Mouse (Mus musculus): ENCODE measurements around the gene Tmem245. TPM values are rescaled to one million over a fixed set of nuclear protein-coding genes. Genes with fewer than 3 reads are reported as not detected.
A peak's percentile ranks its signal among the peaks of the same experiment; 100 is the strongest.

Tmem245 gene
- polyA plus RNA-seq, 1 experiment from 2014 or later: 8.7 TPM

DNA sequence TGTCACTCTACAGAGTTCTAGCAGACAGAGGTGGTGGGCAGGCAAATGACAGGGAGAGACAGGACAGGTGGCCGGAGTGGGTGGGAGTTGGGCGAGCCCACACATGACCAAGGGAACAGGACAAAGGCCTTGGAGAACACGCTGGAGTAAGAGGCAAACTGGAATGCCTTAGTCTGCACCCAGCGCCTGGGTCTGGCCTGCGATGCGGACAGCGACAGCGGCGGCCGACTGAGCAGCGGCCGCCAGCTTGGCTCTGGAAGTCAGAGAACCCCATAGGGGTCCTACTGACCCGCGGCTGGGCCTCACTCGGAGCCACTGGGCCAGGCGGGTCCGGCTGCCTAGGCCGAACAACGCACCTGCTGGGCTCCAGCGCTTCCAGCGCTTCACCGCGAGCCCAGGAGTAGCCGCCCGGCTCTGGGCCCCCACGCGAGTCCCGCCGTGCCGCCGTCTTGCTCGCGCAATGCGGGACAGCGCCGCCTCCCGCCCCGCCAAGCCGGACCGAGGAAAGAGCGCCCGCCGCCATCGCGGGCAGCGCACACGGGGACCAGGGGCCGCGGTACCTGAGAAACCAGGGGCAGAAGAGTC lies 82.7 kb downstream of the Tmem245 start:
- Histone ChIP-seq H3K4me1 (peaks cover 17% of the 10 kb centered on the region), H3K4me3 (replicated peaks) (peak overlapping the region; percentile 80), H3K4me2 (replicated peaks) (peak overlapping the region; percentile 97), H3K27ac (replicated peaks) (peak overlapping the region; percentile 90), H3K9ac (peak overlapping the region; percentile 74), H3K27me3 (no peaks in the 10 kb centered on the region), H3K9me3 (replicated peaks) (no peaks in the 10 kb centered on the region), H3K36me3 (no peaks in the 10 kb centered on the region)
- WGBS: under 1% methylated on average over 49 of the region's 49 CpGs
- peak; percentile 75 for ATAC-seq (ENCODE audit: insufficient number of reproducible peaks, low FRiP score, low TSS enrichment, low read depth)

DNA sequence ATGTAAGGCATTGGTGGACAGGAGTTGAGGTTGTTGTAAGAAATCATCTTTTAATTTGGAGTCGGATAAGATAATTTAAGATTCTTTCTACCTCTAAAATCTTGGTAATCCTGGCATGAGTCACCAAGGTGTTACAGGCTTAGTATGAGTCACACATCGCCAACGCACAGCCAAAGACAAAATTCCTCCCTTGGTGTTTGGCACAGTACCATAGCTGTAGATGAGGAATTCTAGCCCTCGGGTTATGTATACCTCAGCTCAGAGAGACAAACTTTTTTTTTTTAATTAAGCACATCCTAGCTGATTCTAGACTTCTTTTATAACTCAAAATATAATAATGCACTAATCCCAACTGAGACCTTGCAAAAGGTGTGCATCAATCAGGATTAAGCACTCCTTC lies 83.2 kb downstream of the Tmem245 start:
- no peaks in the 10 kb centered on the region for H3K36me3 ChIP-seq
- WGBS: 29% methylated on average over 4 of the region's 4 CpGs
- no peak overlapping the region for H3K27ac ChIP-seq (replicated peaks)
- H3K4me3 ChIP-seq (replicated peaks): peak overlapping the region; percentile 80
- H3K4me2 ChIP-seq (replicated peaks): peak overlapping the region; percentile 97
- ATAC-seq (ENCODE audit: insufficient number of reproducible peaks, low FRiP score, low TSS enrichment, low read depth): no peak
- peak overlapping the region; percentile 74 for H3K9ac ChIP-seq
- H3K9me3 ChIP-seq (replicated peaks): no peaks in the 10 kb centered on the region
- H3K4me1 ChIP-seq: peaks cover 17% of the 10 kb centered on the region
- H3K27me3 ChIP-seq: no peaks in the 10 kb centered on the region

DNA sequence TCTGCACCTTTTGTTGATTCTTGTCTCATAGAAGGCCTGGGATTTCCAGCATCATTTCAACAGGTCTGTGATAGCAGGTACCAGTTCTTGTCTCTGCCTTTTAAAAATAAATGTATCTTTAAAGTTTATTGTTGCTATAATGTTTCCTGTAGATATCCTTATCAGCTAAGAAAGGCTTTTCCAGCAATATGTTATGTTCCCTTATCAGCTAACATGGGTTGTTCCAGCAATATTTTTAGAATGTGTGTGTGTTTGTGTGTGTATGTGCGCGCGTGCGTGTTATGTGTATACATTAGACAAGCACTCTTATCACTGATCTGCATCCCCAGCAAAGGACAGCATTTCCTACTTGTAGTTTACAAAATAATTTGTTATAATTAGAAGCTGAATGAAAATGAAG lies 85.7 kb downstream of the Tmem245 start:
- no peak overlapping the region for H3K4me2 ChIP-seq (replicated peaks)
- no peaks in the 10 kb centered on the region for H3K27me3 ChIP-seq
- ATAC-seq (ENCODE audit: insufficient number of reproducible peaks, low FRiP score, low TSS enrichment, low read depth): no peak
- no peak overlapping the region for H3K9ac ChIP-seq
- no peak overlapping the region for H3K4me3 ChIP-seq (replicated peaks)
- H3K36me3 ChIP-seq: no peaks in the 10 kb centered on the region
- H3K9me3 ChIP-seq (replicated peaks): no peaks in the 10 kb centered on the region
- WGBS: over 99% methylated on average over 4 of the region's 4 CpGs
- no peak overlapping the region for H3K27ac ChIP-seq (replicated peaks)
- peaks cover 20% of the 10 kb centered on the region for H3K4me1 ChIP-seq

DNA sequence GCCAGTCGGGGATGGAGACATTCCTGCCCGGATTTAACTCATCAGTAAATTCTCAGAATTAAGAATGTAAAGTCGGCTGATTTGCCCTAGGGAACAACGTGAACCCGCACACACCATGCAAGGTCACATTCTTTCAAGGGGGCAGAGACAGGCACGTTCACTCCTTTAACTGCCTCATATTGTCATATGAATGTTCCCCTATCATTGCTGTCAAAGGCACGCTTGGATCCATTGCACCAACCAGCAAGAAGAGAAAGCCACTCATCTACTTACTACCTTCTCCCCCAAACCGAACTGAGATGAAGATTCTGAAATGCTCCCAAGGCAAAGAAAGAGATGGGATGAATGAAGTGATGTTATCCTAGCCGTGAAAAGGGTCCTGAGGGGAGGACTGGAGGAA lies 88.5 kb downstream of the Tmem245 start:
- Histone ChIP-seq H3K4me1 (peaks cover 9% of the 10 kb centered on the region; the same call in 1 of the 2 replicates), H3K9me3 (replicated peaks) (no peaks in the 10 kb centered on the region), H3K4me2 (replicated peaks) (no peak overlapping the region), H3K9ac (no peak overlapping the region), H3K27me3 (no peaks in the 10 kb centered on the region), H3K36me3 (no peaks in the 10 kb centered on the region), H3K27ac (replicated peaks) (no peak overlapping the region), H3K4me3 (replicated peaks) (no peak overlapping the region)
- ATAC-seq (ENCODE audit: insufficient number of reproducible peaks, low FRiP score, low TSS enrichment, low read depth): no peak
- WGBS: 41% methylated on average over 9 of the region's 9 CpGs

DNA sequence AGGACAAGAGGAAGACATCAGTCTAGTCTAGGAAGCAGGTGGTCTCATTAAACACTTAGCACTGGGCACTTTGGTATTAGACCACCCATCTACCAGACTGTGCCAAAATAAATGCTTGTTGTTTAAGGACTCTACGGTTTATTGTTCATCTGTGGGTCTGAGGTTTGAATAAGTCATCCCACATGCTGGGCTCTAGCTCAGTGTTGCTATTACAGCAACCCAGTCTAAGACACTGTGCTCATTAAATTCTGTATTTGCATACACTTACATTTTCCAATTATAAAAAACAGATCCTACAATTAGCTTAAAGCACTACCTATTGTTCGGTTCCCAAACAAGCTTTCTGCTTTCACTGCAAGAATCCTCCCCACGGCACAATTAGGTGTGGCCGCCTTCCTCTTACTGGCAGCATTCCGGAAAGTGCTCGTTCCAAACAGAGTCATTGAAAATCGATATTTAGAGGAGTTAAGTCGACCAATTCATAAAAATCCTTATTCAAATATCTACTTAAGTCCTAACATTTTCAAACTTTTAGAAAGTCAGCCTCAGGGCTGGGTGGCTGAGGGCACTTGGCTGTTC lies 90.8 kb downstream of the Tmem245 start:
- no peak for ATAC-seq (ENCODE audit: insufficient number of reproducible peaks, low FRiP score, low TSS enrichment, low read depth)
- Histone ChIP-seq H3K9me3 (replicated peaks) (no peaks in the 10 kb centered on the region), H3K4me3 (replicated peaks) (no peak overlapping the region), H3K9ac (no peak overlapping the region), H3K4me1 (peaks cover 4% of the 10 kb centered on the region; the same call in 1 of the 2 replicates), H3K36me3 (no peaks in the 10 kb centered on the region), H3K27ac (replicated peaks) (no peak overlapping the region), H3K4me2 (replicated peaks) (no peak overlapping the region), H3K27me3 (no peaks in the 10 kb centered on the region)
- WGBS: 53% methylated on average over 8 of the region's 8 CpGs

DNA sequence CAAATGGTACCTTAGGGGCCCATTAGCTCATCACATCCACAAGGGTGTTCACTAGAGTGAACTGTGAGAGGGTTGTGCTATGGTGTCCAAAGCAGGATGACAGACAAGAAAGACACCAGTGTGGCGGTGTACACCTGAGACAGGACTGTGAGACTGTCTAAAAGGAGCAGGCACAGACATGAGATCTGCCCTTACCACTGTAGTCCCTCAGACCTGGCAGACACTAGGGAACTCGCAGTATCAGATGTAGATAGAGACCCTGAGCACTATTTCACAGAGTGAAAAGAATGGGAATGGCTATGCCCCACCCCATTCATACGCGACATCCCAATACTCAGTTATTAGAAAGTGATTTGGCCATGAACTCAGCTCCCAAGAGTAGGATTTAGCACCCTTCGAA lies 91.3 kb downstream of the Tmem245 start:
- no peak overlapping the region for H3K4me3 ChIP-seq (replicated peaks)
- no peak overlapping the region for H3K4me2 ChIP-seq (replicated peaks)
- no peaks in the 10 kb centered on the region for H3K9me3 ChIP-seq (replicated peaks)
- no peak overlapping the region for H3K27ac ChIP-seq (replicated peaks)
- H3K4me1 ChIP-seq: peaks cover 4% of the 10 kb centered on the region; the same call in 1 of the 2 replicates
- 0 out of 2 replicates have a peak, but pooled peaks have one; percentile 11 for ATAC-seq (ENCODE audit: insufficient number of reproducible peaks, low FRiP score, low TSS enrichment, low read depth)
- H3K36me3 ChIP-seq: no peaks in the 10 kb centered on the region
- no peak overlapping the region for H3K9ac ChIP-seq
- H3K27me3 ChIP-seq: no peaks in the 10 kb centered on the region
- 84% methylated on average over 5 of the region's 5 CpGs for WGBS

DNA sequence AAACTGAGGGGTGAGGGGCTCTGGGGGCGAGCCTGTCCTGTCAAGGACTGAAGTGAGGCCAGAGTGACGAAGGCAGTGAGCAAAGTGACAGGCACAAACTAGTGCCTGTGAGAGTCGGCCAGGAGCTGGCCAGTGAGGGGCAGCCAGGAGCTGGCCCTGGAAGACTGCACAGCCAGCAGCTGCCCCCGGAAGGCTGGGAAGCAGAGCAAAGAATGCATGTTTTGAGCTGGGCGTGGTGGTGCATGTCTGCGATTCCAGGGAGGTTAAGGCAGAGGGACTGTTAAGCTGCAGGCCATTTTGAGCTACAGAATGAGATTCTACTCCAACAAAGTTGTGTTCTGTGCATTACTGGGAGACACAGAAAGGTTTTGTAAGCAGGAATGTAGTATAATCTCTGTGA lies 96.5 kb downstream of the Tmem245 start:
- 20% methylated on average over 6 of the region's 6 CpGs for WGBS

DNA sequence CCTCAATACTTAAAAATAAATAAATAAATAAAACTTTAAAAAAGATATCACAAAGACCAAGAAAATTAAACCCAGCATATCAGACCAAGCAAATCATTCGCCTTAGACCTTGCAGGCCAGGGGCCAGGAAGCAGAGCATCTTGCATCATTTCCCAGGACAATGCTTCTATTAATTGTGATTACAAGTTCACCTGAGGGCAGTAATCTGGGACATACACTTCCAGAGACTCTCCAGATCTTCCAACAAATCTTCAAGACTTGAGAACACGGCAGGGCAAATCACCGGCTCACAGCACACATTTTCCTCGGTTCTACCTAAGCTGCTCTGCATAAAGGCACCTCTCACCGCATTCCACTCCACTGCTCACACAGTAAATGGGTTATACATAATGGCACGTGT lies 99.2 kb downstream of the Tmem245 start:
- peaks cover 17% of the 10 kb centered on the region; the same call in 1 of the 2 replicates for H3K36me3 ChIP-seq
- WGBS: 74% methylated on average over 6 of the region's 6 CpGs
- no peak overlapping the region for H3K4me2 ChIP-seq (replicated peaks)
- H3K9ac ChIP-seq: no peak overlapping the region
- H3K4me3 ChIP-seq (replicated peaks): no peak overlapping the region
- ATAC-seq (ENCODE audit: insufficient number of reproducible peaks, low FRiP score, low TSS enrichment, low read depth): no peak
- no peaks in the 10 kb centered on the region for H3K27me3 ChIP-seq
- peaks cover 5% of the 10 kb centered on the region; the same call in 1 of the 2 replicates for H3K4me1 ChIP-seq
- no peaks in the 10 kb centered on the region for H3K9me3 ChIP-seq (replicated peaks)
- H3K27ac ChIP-seq (replicated peaks): no peak overlapping the region

More for the DNA sequence above, 96.5 kb downstream of the Tmem245 start:
- H3K9ac ChIP-seq: no peak overlapping the region
- no peaks in the 10 kb centered on the region for H3K27me3 ChIP-seq
- no peak overlapping the region for H3K4me3 ChIP-seq (replicated peaks)
- peak overlapping the region; percentile 8 for H3K27ac ChIP-seq (replicated peaks)
- no peak for ATAC-seq (ENCODE audit: insufficient number of reproducible peaks, low FRiP score, low TSS enrichment, low read depth)
- no peaks in the 10 kb centered on the region for H3K9me3 ChIP-seq (replicated peaks)
- peaks cover 5% of the 10 kb centered on the region; the same call in 1 of the 2 replicates for H3K4me1 ChIP-seq
- H3K4me2 ChIP-seq (replicated peaks): no peak overlapping the region
- 0 out of 2 replicates have a peak, but pooled peaks cover 3% of the 10 kb centered on the region for H3K36me3 ChIP-seq

DNA sequence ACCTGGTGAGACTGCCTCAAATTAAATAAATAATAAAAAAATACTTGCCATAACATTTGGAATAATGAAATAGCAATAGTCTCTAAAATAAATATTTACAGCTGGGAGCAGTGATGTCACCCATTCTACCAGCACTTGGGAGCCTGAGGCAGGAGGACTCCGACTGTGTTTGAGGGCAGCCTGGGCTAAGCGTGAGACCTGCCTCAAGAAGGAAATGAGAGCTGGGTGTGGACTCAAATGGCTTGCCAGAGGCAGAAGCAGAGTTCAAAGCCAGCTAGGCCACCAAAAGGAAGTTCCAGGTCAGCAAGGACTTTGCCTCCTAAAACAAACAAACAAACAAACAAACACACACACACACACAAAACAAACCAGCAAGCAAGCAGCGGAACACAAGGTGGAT lies 99.8 kb downstream of the Tmem245 start:
- Histone ChIP-seq H3K9ac (no peak overlapping the region), H3K27ac (replicated peaks) (no peak overlapping the region), H3K4me2 (replicated peaks) (no peak overlapping the region), H3K4me1 (peaks cover 5% of the 10 kb centered on the region; the same call in 1 of the 2 replicates), H3K9me3 (replicated peaks) (no peaks in the 10 kb centered on the region), H3K4me3 (replicated peaks) (no peak overlapping the region), H3K36me3 (peaks cover 17% of the 10 kb centered on the region; the same call in 1 of the 2 replicates), H3K27me3 (no peaks in the 10 kb centered on the region)
- 81% methylated on average over 3 of the region's 3 CpGs for WGBS
- ATAC-seq (ENCODE audit: insufficient number of reproducible peaks, low FRiP score, low TSS enrichment, low read depth): no peak

DNA sequence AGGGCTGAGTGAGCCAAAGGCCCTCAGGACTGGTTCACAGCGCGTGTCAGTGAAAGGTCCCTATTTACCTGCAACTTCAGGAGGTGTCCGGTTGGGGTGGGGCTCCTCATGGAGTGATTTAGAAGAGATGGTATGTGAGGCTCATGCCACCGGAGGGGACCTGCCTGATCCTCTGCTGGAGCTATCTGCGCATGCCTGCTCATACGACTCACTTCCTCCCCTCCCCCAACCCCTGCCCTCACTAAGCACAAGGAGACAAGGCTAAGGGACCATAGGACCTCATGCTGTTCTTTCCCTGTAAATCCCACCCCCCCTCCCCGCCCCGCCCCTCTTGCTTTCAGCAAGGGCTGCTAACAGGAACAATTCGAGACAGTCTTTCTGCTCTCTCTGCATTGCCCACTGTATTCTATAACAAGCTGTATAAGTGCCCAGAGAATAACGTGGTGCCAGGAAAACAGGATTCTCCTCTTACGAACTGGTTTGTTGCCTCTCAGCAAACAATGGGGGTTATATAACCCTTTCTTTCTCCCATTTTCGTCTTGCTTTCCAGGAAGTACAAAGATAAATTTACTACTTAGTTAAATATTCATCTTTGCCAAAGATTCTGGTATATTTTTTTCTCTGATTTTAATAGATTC lies 101.2 kb downstream of the Tmem245 start:
- no peak overlapping the region for H3K9ac ChIP-seq
- H3K36me3 ChIP-seq: peaks cover 18% of the 10 kb centered on the region; the same call in 1 of the 2 replicates
- H3K4me3 ChIP-seq (replicated peaks): no peak overlapping the region
- no peaks in the 10 kb centered on the region for H3K9me3 ChIP-seq (replicated peaks)
- H3K27ac ChIP-seq (replicated peaks): 0 out of 2 replicates have a peak overlapping the region, but pooled peaks have one; percentile 2
- H3K27me3 ChIP-seq: no peaks in the 10 kb centered on the region
- WGBS: 58% methylated on average over 12 of the region's 12 CpGs
- peaks cover 5% of the 10 kb centered on the region; the same call in 1 of the 2 replicates for H3K4me1 ChIP-seq
- peak; percentile 36; the same call in 1 of the 2 replicates for ATAC-seq (ENCODE audit: insufficient number of reproducible peaks, low FRiP score, low TSS enrichment, low read depth)
- no peak overlapping the region for H3K4me2 ChIP-seq (replicated peaks)

DNA sequence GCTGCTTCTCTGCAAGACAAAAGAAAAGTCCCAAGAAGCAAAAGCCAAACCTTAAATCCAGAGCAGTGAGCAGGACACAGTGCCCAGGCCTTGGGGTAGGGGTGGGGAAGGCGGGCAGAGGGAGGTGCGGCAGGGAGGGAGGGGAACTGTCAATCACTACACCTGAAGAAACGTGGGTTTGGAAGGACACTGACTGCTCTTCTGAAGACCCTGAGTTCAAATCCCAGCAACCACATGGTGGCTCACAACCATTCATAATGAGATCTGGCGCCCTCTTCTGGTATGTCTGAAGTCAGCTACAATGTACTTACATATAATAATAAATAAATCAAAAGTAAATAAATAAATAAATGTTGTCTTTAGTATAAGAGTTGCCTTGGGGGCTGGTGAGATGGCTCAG lies 102.3 kb downstream of the Tmem245 start:
- Histone ChIP-seq H3K4me3 (replicated peaks) (no peak overlapping the region), H3K4me2 (replicated peaks) (no peak overlapping the region), H3K9me3 (replicated peaks) (no peaks in the 10 kb centered on the region), H3K27me3 (no peaks in the 10 kb centered on the region), H3K27ac (replicated peaks) (no peak overlapping the region), H3K4me1 (no peaks in the 10 kb centered on the region), H3K9ac (no peak overlapping the region), H3K36me3 (peaks cover 28% of the 10 kb centered on the region; the same call in 1 of the 2 replicates)
- ATAC-seq (ENCODE audit: insufficient number of reproducible peaks, low FRiP score, low TSS enrichment, low read depth): no peak
- 89% methylated on average over 4 of the region's 4 CpGs for WGBS

All from embryonic facial prominence, embryonic 15.5 days (tissue).